Mouse (Mus musculus): Measurements from ENCODE around the gene Mief2.

- TF ChIP-seq GATA1 (IDR thresholded peaks at IDR 0.05; ENCODE audit: borderline replicate concordance, low read length) (no peak), FLI1 (IDR thresholded peaks at IDR 0.05; ENCODE audit: low read length) (no peak)
These were observed 32.0 kb upstream of the Mief2 start for GRCm38 (mm10) chr11:60696165-60696564.

All from megakaryocyte, embryonic 14.5 days (primary cell).